Mouse (Mus musculus): ENCODE data around the gene Trpv5. TPM values are rescaled to one million over a fixed set of nuclear protein-coding genes. Genes with fewer than 3 reads are reported as not detected.

Trpv5 gene
- total and polyA plus RNA-seq, 3 experiments, result 0.12 to 0.26 TPM; not detected in 1

GRCm38 (mm10) chr6:41605061-41605793 lies 75.3 kb downstream of the Trpv5 start, which contains the start of gene Ephb6:
TSS of gene Ephb6 (plus strand) at chr6:41605482.
- H3K79me2 ChIP-seq (ENCODE audit: control insufficient read depth, insufficient read depth, low read length, poor library complexity), result no peaks in the 10 kb centered on the region; the same call in 1 of the 2 replicates
- TF ChIP-seq BHLHE40 (IDR thresholded peaks at IDR 0.05; ENCODE audit: borderline replicate concordance, low read depth, low read length), result no peak
- TF ChIP-seq TAL1 (IDR thresholded peaks at IDR 0.05; ENCODE audit: low read length), result no peak
- no peak for TF ChIP-seq HCFC1 (IDR thresholded peaks at IDR 0.05; ENCODE audit: low read depth, low read length)
- TF ChIP-seq MAZ (IDR thresholded peaks at IDR 0.05; ENCODE audit: low read depth, low read length), result no peak
- TF ChIP-seq MYC (IDR thresholded peaks at IDR 0.05; ENCODE audit: low read depth, low read length), result no peak
- TF ChIP-seq USF2 (IDR thresholded peaks at IDR 0.05; ENCODE audit: borderline replicate concordance in 1 of 2, insufficient read depth in 1 of 2, low read depth in 1 of 2, low read length in 2 of 2), result no peak
- TF ChIP-seq RAD21 (IDR thresholded peaks at IDR 0.05; ENCODE audit: low read depth, low read length), result no peak
- no peak for TF ChIP-seq CHD1 (IDR thresholded peaks at IDR 0.05; ENCODE audit: low read depth, low read length)
- peak; percentile 53; the same call in 1 of the 2 replicates for TF ChIP-seq MXI1 (IDR thresholded peaks at IDR 0.05; ENCODE audit: low read depth, low read length)
- TF ChIP-seq GATA1 (IDR thresholded peaks at IDR 0.05; ENCODE audit: low read depth, low read length), result no peak
- no peak for TF ChIP-seq SMC3 (IDR thresholded peaks at IDR 0.05; ENCODE audit: low read depth, low read length)
- no peak for TF ChIP-seq MEF2A (IDR thresholded peaks at IDR 0.05; ENCODE audit: extremely low read depth, insufficient replicate concordance, low read depth, low read length, poor library complexity, severe bottlenecking)
- TF ChIP-seq ZMIZ1 (IDR thresholded peaks at IDR 0.05; ENCODE audit: low read depth, low read length), result no peak
- no peak for TF ChIP-seq TCF12 (IDR thresholded peaks at IDR 0.05; ENCODE audit: low read depth, low read length)
- TF ChIP-seq KAT2A (conservative IDR thresholded peaks at IDR 0.05; ENCODE audit: low read depth, low read length), result no peak
- TF ChIP-seq GABPA (IDR thresholded peaks at IDR 0.05; ENCODE audit: low read depth, low read length), result no peak
- no peak for TF ChIP-seq USF1 (IDR thresholded peaks at IDR 0.05; ENCODE audit: low read depth, low read length)
- TF ChIP-seq MAX (IDR thresholded peaks at IDR 0.05; ENCODE audit: low read length), result no peak
- peak; percentile 35 to 41; a peak in 2 of 4 replicates for TF ChIP-seq POLR2A (IDR thresholded peaks at IDR 0.05; ENCODE audit: control insufficient read depth in 1 of 2, insufficient read depth in 1 of 2, low read depth in 1 of 2, low read length in 2 of 2, poor library complexity in 1 of 2)
- TF ChIP-seq MYB (IDR thresholded peaks at IDR 0.05; ENCODE audit: low read depth, low read length), result no peak
- TF ChIP-seq ZKSCAN1 (IDR thresholded peaks at IDR 0.05; ENCODE audit: low read depth, low read length), result no peak
- TF ChIP-seq E2F4 (IDR thresholded peaks at IDR 0.05; ENCODE audit: borderline replicate concordance, low read depth, low read length), result no peak
- no peak for TF ChIP-seq ETS1 (IDR thresholded peaks at IDR 0.05; ENCODE audit: low read depth, low read length)
- no peak for TF ChIP-seq TBP (IDR thresholded peaks at IDR 0.05; ENCODE audit: low read depth, low read length)
- no peak for TF ChIP-seq JUND (IDR thresholded peaks at IDR 0.05; ENCODE audit: low read depth, low read length)
- peak; percentile 74; the same call in 1 of the 2 replicates for TF ChIP-seq UBTF (IDR thresholded peaks at IDR 0.05; ENCODE audit: borderline replicate concordance, insufficient read depth, low read depth, low read length)
- TF ChIP-seq ELF1 (IDR thresholded peaks at IDR 0.05; ENCODE audit: low read depth, low read length), result peak; percentile 62; the same call in 1 of the 2 replicates
- TF ChIP-seq CHD2 (IDR thresholded peaks at IDR 0.05; ENCODE audit: low read length), result no peak
- TF ChIP-seq RCOR1 (IDR thresholded peaks at IDR 0.05; ENCODE audit: low read depth, low read length), result no peak
- no peak for TF ChIP-seq NRF1 (IDR thresholded peaks at IDR 0.05; ENCODE audit: insufficient read depth, low read depth, low read length, poor library complexity, severe bottlenecking)
- TF ChIP-seq MAFK (IDR thresholded peaks at IDR 0.05; ENCODE audit: borderline replicate concordance, low read depth, low read length), result no peak
- TF ChIP-seq ZC3H11A (IDR thresholded peaks at IDR 0.05; ENCODE audit: low read depth, low read length), result no peak
- no peak for TF ChIP-seq NELFE (IDR thresholded peaks at IDR 0.05; ENCODE audit: low read depth, low read length)
- TF ChIP-seq SIN3A (IDR thresholded peaks at IDR 0.05; ENCODE audit: low read length), result no peak
- TF ChIP-seq POLR2AphosphoS2 (IDR thresholded peaks at IDR 0.05; ENCODE audit: low read length), result no peak
- H3K27ac ChIP-seq (ENCODE audit: control insufficient read depth, low read depth, low read length), result no peak within 1 kb of the TSS
- H3K4me1 ChIP-seq (ENCODE audit: control insufficient read depth in 1 of 2, insufficient read depth in 2 of 2, low read length in 2 of 2), result no peaks in the 10 kb centered on the region
- H3K27me3 ChIP-seq (ENCODE audit: control insufficient read depth in 1 of 2, insufficient read depth in 2 of 2, low read length in 2 of 2), result peaks cover 0 to 2% of the 10 kb centered on the region in 2 experiments; a peak in 2 of 4 replicates
- peak; percentile 83 for DNase-seq (ENCODE audit: low read depth, low spot score)
- no peaks in the 10 kb centered on the region for H3K9me3 ChIP-seq (replicated peaks; ENCODE audit: insufficient read depth, low read length)
- H3K4me3 ChIP-seq (ENCODE audit: control insufficient read depth in 1 of 2, insufficient read depth in 1 of 2, low read depth in 2 of 2, low read length in 2 of 2), result peak within 1 kb of the TSS; percentile 82 to 83
- H3K9ac ChIP-seq (ENCODE audit: control insufficient read depth, low read depth, low read length, poor library complexity, severe bottlenecking), result peak within 1 kb of the TSS; percentile 71
- H3K36me3 ChIP-seq (ENCODE audit: control insufficient read depth in 1 of 2, insufficient read depth in 2 of 2, low read length in 2 of 2), result no peaks in the 10 kb centered on the region
